Mouse (Mus musculus) T-cell, adult 66 days (primary cell): ENCODE results near the gene Efcab1. TPM values are rescaled to one million over a fixed set of nuclear protein-coding genes. Genes with fewer than 3 reads are reported as not detected.

ENCODE experiments used
- total RNA-seq, 2 experiments: library from RNA; stranded (reverse); gene quantifications; 3 replicates in 1 of 2; 4 replicates in 1 of 2; pipeline ENCODE4 v1.2.4; 2023

Efcab1 gene
- not detected for total RNA-seq

GRCm38 (mm10) chr16:14906393-14907100, at the start of gene Efcab1:
Efcab1 (plus strand) TSS chr16:14906606.

